Mouse (Mus musculus) myocyte (in vitro differentiated cells): ENCODE data around the gene Gle1.

Experiments used
- E2F4 ChIP-seq: IDR thresholded peaks from one replicate; pipeline ENCODE4 v1.6.1; 2011; ENCODE audit warnings: mild to moderate bottlenecking, control low read depth, moderate library complexity; ENCODE audit not compliant: insufficient read depth
- TCF12 ChIP-seq: IDR thresholded peaks from one replicate; pipeline ENCODE4 v1.6.1; 2011; ENCODE audit warnings: mild to moderate bottlenecking, control low read depth; ENCODE audit not compliant: poor library complexity, insufficient read depth, severe bottlenecking
- USF1 ChIP-seq: IDR thresholded peaks from one replicate; pipeline ENCODE4 v1.6.1; 2011; ENCODE audit warnings: low read depth, mild to moderate bottlenecking, control low read depth, moderate library complexity

- TF ChIP-seq USF1 (no peak), E2F4 (no peak), TCF12 (no peak)
Measured at GRCm38 (mm10) chr2:29926542-29926941, 8.7 kb upstream of the Gle1 start.
